Mouse (Mus musculus) heart, postnatal 0 days (tissue): ENCODE results near the gene Sema5a. TPM values are rescaled to one million over a fixed set of nuclear protein-coding genes. Genes with fewer than 3 reads are reported as not detected.

ENCODE experiments used
- ATAC-seq: fragments of 200-750 bp; cut with Nextera tagmentation; 2 replicates; pipeline ENCODE4 v1.8.0; 2017; ENCODE audit warnings: low read depth, moderate number of reproducible peaks, moderate library complexity; ENCODE audit not compliant: insufficient read depth
- DNase-seq: peaks from one replicate; pipeline ENCODE4 v3.0.0-alpha.2; 2016; ENCODE audit warnings: low spot score
- H3K27ac ChIP-seq: fragments of 300-500 bp; sonication (generic); 2 replicates; pipeline ENCODE4 v1.5.1; 2014; ENCODE audit warnings: low read depth, mild to moderate bottlenecking
- H3K27me3 ChIP-seq: fragments of 300-500 bp; sonication (generic); 2 replicates; pipeline ENCODE4 v1.6.1; 2014; ENCODE audit warnings: low read length, mixed read lengths; ENCODE audit not compliant: control insufficient read depth, insufficient read depth
- H3K36me3 ChIP-seq: fragments of 300-500 bp; sonication (generic); replicated peaks from 2 replicates; pipeline ENCODE4 v1.6.1; 2014; ENCODE audit warnings: low read length, mixed read lengths; ENCODE audit not compliant: control insufficient read depth, insufficient read depth
- H3K4me1 ChIP-seq: fragments of 300-500 bp; sonication (generic); 2 replicates; pipeline ENCODE4 v1.6.1; 2014; ENCODE audit warnings: antibody characterized with exemption; ENCODE audit not compliant: control insufficient read depth, insufficient read depth
- H3K4me2 ChIP-seq: fragments of 300-500 bp; sonication (generic); 2 replicates; pipeline ENCODE4 v1.6.1; 2014; ENCODE audit warnings: low read depth, mild to moderate bottlenecking, low read length, moderate library complexity
- H3K4me3 ChIP-seq: fragments of 300-500 bp; sonication (generic); 2 replicates; pipeline ENCODE4 v1.5.1; 2014; ENCODE audit warnings: low read depth, low read length
- H3K9ac ChIP-seq: fragments of 300-500 bp; sonication (generic); replicated peaks from 2 replicates; pipeline ENCODE4 v1.6.1; 2014; ENCODE audit warnings: low read depth, low read length, mixed read lengths
- H3K9me3 ChIP-seq: fragments of 300-500 bp; sonication (generic); replicated peaks from 2 replicates; pipeline ENCODE4 v1.6.1; 2016; ENCODE audit warnings: low read length; ENCODE audit not compliant: control insufficient read depth
- CTCF ChIP-seq: IDR thresholded peaks from 2 replicates; pipeline ENCODE4 v1.5.1; 2016; ENCODE audit warnings: antibody characterized with exemption, control low read depth, low read depth
- EP300 ChIP-seq: IDR thresholded peaks from 2 replicates; pipeline ENCODE4 v1.6.1; 2016; ENCODE audit warnings: antibody characterized with exemption, low read depth
- WGBS: fragments of 180-500 bp; shearing (Covaris S2); extraction: QIAGEN DNeasy Blood & Tissue Kit; methylation state at CpG from one replicate; pipeline ENCODE4 v1.1.7; 2014; 5-methylcytosine and 5-hydroxymethylcytosine counted together
- polyA plus RNA-seq: library from polyadenylated mRNA; unstranded; fragments of >200 nt; fragmentation: Nextera tagmentation; extraction: Ambion mirVana; gene quantifications from 2 replicates; pipeline ENCODE4 v1.2.1, GENCODE M21; 2015
- total RNA-seq: library from RNA; depleted of rRNA; stranded (reverse); fragments of >200 nt; gene quantifications from 2 replicates; pipeline ENCODE4 v1.2.3, GENCODE M21; 2014; ENCODE audit warnings: low replicate concordance

Sema5a gene
- total and polyA plus RNA-seq, 2 experiments from 2014 or later = 3.7 to 11.5 TPM

- Histone ChIP-seq H3K4me1 (peaks cover 32% of the 10 kb centered on the region), H3K4me2 (peak overlapping the region; percentile 50), H3K9ac (no peak overlapping the region), H3K4me3 (peak overlapping the region; percentile 15), H3K27ac (peak overlapping the region; percentile 84), H3K36me3 (no peaks in the 10 kb centered on the region), H3K9me3 (peaks cover 5% of the 10 kb centered on the region; the same call in 1 of the 2 replicates), H3K27me3 (no peaks in the 10 kb centered on the region)
- ATAC-seq (peak; percentile 44), DNase-seq (peak; percentile 59)
- no peak for TF ChIP-seq EP300
- no peak for TF ChIP-seq CTCF
- WGBS = 18% methylated on average over 7 of the region's 7 CpGs
These were observed 13.3 kb downstream of the Sema5a start for GRCm38 (mm10) chr15:32257886-32258319.

- Histone ChIP-seq H3K9me3 (no peaks in the 10 kb centered on the region), H3K4me1 (peaks cover 42% of the 10 kb centered on the region), H3K27ac (no peak overlapping the region), H3K36me3 (no peaks in the 10 kb centered on the region), H3K4me3 (no peak overlapping the region), H3K4me2 (no peak overlapping the region), H3K9ac (no peak overlapping the region), H3K27me3 (no peaks in the 10 kb centered on the region)
- no peak for DNase-seq
- ATAC-seq = no peak
- TF ChIP-seq CTCF (no peak), EP300 (no peak)
- WGBS = 94% methylated on average over 5 of the region's 5 CpGs
These were observed 14.9 kb downstream of the Sema5a start for GRCm38 (mm10) chr15:32259362-32260096.

GRCm38 (mm10) chr15:32260942-32261341 lies 16.3 kb downstream of the Sema5a start:
- no peaks in the 10 kb centered on the region for H3K27me3 ChIP-seq
- no peak for DNase-seq
- H3K27ac ChIP-seq = no peak overlapping the region
- no peaks in the 10 kb centered on the region for H3K9me3 ChIP-seq
- no peak overlapping the region for H3K4me3 ChIP-seq
- H3K4me1 ChIP-seq = peaks cover 56% of the 10 kb centered on the region
- ATAC-seq = no peak
- H3K36me3 ChIP-seq = no peaks in the 10 kb centered on the region
- 70% methylated on average over 5 of the region's 5 CpGs for WGBS
- no peak overlapping the region for H3K4me2 ChIP-seq
- TF ChIP-seq EP300 (no peak), CTCF (no peak)
- H3K9ac ChIP-seq = no peak overlapping the region

- H3K27me3 ChIP-seq = no peaks in the 10 kb centered on the region
- no peaks in the 10 kb centered on the region for H3K36me3 ChIP-seq
- H3K9ac ChIP-seq = no peak overlapping the region
- WGBS = 38% methylated on average over 3 of the region's 3 CpGs
- H3K4me3 ChIP-seq = no peak overlapping the region
- H3K9me3 ChIP-seq = no peaks in the 10 kb centered on the region
- 0 out of 2 replicates have a peak overlapping the region, but pooled peaks have one; percentile 20 for H3K27ac ChIP-seq
- DNase-seq = no peak
- H3K4me2 ChIP-seq = no peak overlapping the region
- ATAC-seq = no peak
- peaks cover 42% of the 10 kb centered on the region for H3K4me1 ChIP-seq
- TF ChIP-seq EP300 (no peak), CTCF (no peak)
These were observed 19.0 kb downstream of the Sema5a start for GRCm38 (mm10) chr15:32263651-32264050.

- ATAC-seq (0 out of 2 replicates have a peak, but pooled peaks have one; percentile 18), DNase-seq (no peak)
- no peak for TF ChIP-seq CTCF
- no peak for TF ChIP-seq EP300
- Histone ChIP-seq H3K4me2 (no peak overlapping the region), H3K4me1 (peaks cover 42% of the 10 kb centered on the region), H3K9ac (no peak overlapping the region), H3K4me3 (no peak overlapping the region), H3K27me3 (no peaks in the 10 kb centered on the region), H3K9me3 (no peaks in the 10 kb centered on the region), H3K27ac (peak overlapping the region; percentile 64), H3K36me3 (no peaks in the 10 kb centered on the region)
- WGBS = 58% methylated on average over 7 of the region's 7 CpGs
These were observed 20.3 kb downstream of the Sema5a start for GRCm38 (mm10) chr15:32264822-32265377.
